Mouse (Mus musculus) lung, embryonic 14.5 days (tissue): ENCODE measurements around the gene Galntl5. TPM values are rescaled to one million over a fixed set of nuclear protein-coding genes. Genes with fewer than 3 reads are reported as not detected.

Experiments used
- ATAC-seq: fragments of 200-750 bp; cut with Nextera tagmentation; 2 replicates; pipeline ENCODE4 v1.8.0; 2017; ENCODE audit warnings: mild to moderate bottlenecking, moderate TSS enrichment, moderate library complexity; ENCODE audit not compliant: insufficient read depth
- DNase-seq: peaks from one replicate; pipeline ENCODE4 v3.0.0-alpha.2; 2015
- H3K27ac ChIP-seq: fragments of 300-500 bp; sonication (generic); 2 replicates; pipeline ENCODE4 v1.5.1; 2014; ENCODE audit warnings: low read depth, mild to moderate bottlenecking, moderate library complexity
- H3K27me3 ChIP-seq: fragments of 300-500 bp; sonication (generic); 2 replicates; pipeline ENCODE4 v1.6.1; 2014; ENCODE audit warnings: low read length, control low read depth; ENCODE audit not compliant: insufficient read depth
- H3K36me3 ChIP-seq: fragments of 300-500 bp; sonication (generic); 2 replicates; pipeline ENCODE4 v1.6.1; 2014; ENCODE audit warnings: control low read depth; ENCODE audit not compliant: insufficient read depth
- H3K4me1 ChIP-seq: fragments of 300-500 bp; sonication (generic); 2 replicates; pipeline ENCODE4 v1.6.1; 2014; ENCODE audit warnings: antibody characterized with exemption, control low read depth; ENCODE audit not compliant: insufficient read depth
- H3K4me2 ChIP-seq: fragments of 300-500 bp; sonication (generic); 2 replicates; pipeline ENCODE4 v1.6.1; 2014; ENCODE audit warnings: mild to moderate bottlenecking
- H3K4me3 ChIP-seq: fragments of 300-500 bp; sonication (generic); 2 replicates; pipeline ENCODE4 v1.5.1; 2014; ENCODE audit warnings: low read depth, low read length
- H3K9ac ChIP-seq: fragments of 300-500 bp; sonication (generic); 2 replicates; pipeline ENCODE4 v1.6.1; 2014
- H3K9me3 ChIP-seq: fragments of 300-500 bp; sonication (generic); 2 replicates; pipeline ENCODE4 v1.6.1; 2016; ENCODE audit warnings: low read depth, low read length, control low read depth
- CTCF ChIP-seq: IDR thresholded peaks from 2 replicates; pipeline ENCODE4 v1.5.1; 2016; ENCODE audit warnings: antibody characterized with exemption, low read depth
- whole genome bisulfite sequencing: fragments of 180-500 bp; shearing (Covaris S2); extraction: QIAGEN DNeasy Blood & Tissue Kit; methylation state at CpG from one replicate; pipeline ENCODE4 v1.1.7; 2014; 5-methylcytosine and 5-hydroxymethylcytosine counted together
- microRNA-seq: library from miRNA; unstranded; fragments of <30 nt; microRNA quantifications from one replicate; pipeline ENCODE4, GENCODE M21; 2016; ENCODE audit warnings: borderline number of aligned reads
- polyA plus RNA-seq: library from polyadenylated mRNA; unstranded; fragments of >200 nt; fragmentation: Nextera tagmentation; extraction: Ambion mirVana; gene quantifications from 2 replicates; pipeline ENCODE4 v1.2.1, GENCODE M21; 2014

Galntl5 gene
- polyA plus RNA-seq, 1 experiment from 2014 or later = not detected

DNA sequence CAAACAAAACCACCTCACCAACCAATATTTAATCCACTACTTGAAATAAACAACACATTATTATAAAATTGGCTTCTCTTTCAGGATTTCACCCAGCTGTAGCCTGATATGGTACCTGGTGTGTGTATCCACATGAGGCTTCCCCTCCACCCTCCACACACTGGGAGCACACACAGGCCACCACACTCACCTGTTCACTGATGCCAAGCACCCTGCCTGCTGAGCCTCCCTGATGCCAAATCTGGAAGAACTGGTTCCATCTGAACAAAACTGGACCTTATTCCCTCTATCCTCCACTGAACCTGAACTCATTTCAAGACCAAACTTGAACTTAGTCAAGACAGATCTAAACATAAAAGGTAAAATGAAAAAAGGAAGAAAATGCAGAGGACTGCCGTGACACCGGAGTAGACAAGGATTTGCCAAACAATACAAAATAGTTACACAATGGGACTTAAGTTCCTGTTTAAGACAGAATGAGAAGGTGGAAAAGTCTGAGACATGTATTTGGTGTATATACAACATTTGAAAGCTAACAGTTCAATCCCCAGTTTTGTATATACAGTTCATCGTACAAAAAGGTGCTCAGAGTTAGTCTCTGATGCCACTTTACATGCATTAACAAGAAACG is 87.1 kb downstream of the Galntl5 start:
- no peaks in the 10 kb centered on the region for H3K27me3 ChIP-seq
- H3K4me1 ChIP-seq = no peaks in the 10 kb centered on the region
- no peak overlapping the region for H3K27ac ChIP-seq
- no peak for TF ChIP-seq CTCF
- DNase-seq (no peak), ATAC-seq (no peak)
- WGBS = 92% methylated on average over 4 of the region's 4 CpGs
- H3K4me2 ChIP-seq = no peak overlapping the region
- no peak overlapping the region for H3K9ac ChIP-seq
- H3K9me3 ChIP-seq = no peaks in the 10 kb centered on the region
- peaks cover 58% of the 10 kb centered on the region for H3K36me3 ChIP-seq
- no peak overlapping the region for H3K4me3 ChIP-seq

Small RNA genes within 50 kb of the gene (microRNA-seq; reads per million reads assigned to microRNA genes)
- gene Gm26051 = not detected

Other genes starting within 250 kb of the Galntl5 start
- gene Prkag2, start 80.8 kb upstream of the Galntl5 start, polyA plus RNA-seq = 25.6 and 29.1 TPM in 2 replicates
- gene Galnt11, start 40.4 kb downstream of the Galntl5 start, polyA plus RNA-seq = 36.2 and 37.5 TPM in 2 replicates
- not detected in 2 replicates for gene E130116L18Rik, start 41.7 kb downstream of the Galntl5 start, polyA plus RNA-seq